Mouse (Mus musculus): ENCODE data around the gene Znhit1.
"Not testable (repeated sequence)": the region's sequence is repeated elsewhere in the genome, so short reads cannot be mapped to it uniquely, and the experiment has no call there.

The Znhit1 gene

GRCm38 (mm10) chr5:136953015-136953414, 34.8 kb downstream of the Znhit1 start, which contains the start of gene Fis1:
TSS of gene Fis1 (plus strand) at chr5:136953275.
- peak; percentile 93 for DNase-seq (ENCODE audit: low read depth, low spot score)

GRCm38 (mm10) chr5:136952153-136952552, 35.7 kb downstream of the Znhit1 start:
- no peak for DNase-seq (ENCODE audit: low read depth, low spot score)

GRCm38 (mm10) chr5:136950521-136950920, 37.3 kb downstream of the Znhit1 start:
- DNase-seq (ENCODE audit: low read depth, low spot score): no peak

DNA sequence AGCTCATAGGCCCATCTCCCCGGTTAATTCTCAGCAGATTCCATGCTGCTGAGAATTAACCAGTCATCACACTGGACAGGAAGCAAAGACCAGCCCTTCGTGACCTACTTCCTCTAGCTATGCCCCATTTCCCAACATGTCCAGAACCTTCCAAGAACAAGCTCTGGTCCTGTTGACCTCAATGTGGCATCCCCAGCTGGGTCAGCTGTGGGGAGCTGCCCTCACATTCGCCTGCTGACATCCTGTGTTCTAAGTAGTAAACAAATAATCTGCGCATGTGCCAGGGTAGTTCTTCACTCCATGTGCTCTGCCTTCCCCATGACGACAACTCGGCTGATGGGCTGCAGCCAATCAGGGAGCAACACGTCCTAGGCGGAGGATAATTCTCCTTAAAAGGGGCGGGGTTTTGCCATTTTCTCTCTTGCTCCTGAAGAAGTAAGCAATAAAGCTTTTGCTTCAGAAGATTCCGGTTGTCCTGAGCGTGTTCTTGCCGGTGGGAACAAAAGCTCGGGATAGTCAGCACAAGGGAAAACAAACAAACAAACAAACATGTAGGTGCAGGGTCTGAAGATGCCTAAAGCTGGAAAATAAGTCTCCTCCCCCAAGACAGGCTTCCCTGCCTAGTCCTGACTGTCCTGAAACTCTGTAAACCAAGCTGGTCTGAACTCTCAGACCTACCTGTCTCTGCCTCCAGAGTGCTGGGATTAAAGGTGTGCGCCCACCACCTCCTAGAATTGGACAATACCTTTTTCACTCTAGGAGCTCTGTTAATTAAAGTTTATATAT, 38.1 kb downstream of the Znhit1 start:
- not testable (repeated sequence) for DNase-seq (ENCODE audit: low read depth, low spot score)

- DNase-seq (ENCODE audit: low read depth, low spot score): no peak
Measured at GRCm38 (mm10) chr5:136947874-136948273, 39.9 kb downstream of the Znhit1 start.

DNA sequence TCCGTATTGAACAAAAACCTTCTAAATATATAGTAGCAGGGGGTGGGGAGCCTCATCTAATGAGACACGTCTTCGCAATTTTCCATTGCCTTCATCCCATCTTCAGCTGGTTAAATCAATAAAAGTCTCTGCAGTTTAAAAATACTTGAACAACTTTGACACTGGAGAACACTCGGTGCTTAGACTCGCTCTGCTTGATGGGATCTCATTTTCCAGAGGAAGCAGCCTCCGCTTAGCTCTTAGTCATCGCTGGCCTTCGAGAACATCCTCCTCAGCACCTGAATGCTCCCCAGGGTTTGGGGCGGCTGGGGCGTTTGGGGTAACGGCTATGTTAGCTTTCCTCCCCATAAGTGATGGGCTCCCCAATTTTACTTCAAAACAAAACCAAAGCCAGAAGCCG, 42.7 kb downstream of the Znhit1 start:
- DNase-seq (ENCODE audit: low read depth, low spot score): no peak

GRCm38 (mm10) chr5:136943382-136943781, 44.4 kb downstream of the Znhit1 start:
- DNase-seq (ENCODE audit: low read depth, low spot score): no peak

DNA sequence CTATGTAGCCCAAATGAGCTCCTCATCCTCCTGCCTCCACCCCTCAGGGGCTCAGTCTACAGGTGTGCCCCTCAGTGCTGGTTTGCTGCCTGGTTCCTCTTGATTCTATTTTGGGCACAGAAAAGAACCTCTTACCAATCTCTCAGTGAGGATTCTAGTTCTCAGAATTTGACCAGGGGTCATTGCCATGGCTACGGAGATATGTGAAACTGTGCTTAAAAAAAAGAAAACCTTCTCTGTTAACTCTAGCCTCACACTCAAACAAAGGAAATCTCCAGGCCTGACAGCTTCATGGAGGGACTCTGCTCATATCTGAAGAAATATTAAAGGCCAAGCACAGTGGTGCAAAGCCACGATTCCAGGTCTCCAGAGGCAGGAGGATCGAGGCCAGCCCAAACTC, 45.0 kb downstream of the Znhit1 start:
- DNase-seq (ENCODE audit: low read depth, low spot score): no peak

DNA sequence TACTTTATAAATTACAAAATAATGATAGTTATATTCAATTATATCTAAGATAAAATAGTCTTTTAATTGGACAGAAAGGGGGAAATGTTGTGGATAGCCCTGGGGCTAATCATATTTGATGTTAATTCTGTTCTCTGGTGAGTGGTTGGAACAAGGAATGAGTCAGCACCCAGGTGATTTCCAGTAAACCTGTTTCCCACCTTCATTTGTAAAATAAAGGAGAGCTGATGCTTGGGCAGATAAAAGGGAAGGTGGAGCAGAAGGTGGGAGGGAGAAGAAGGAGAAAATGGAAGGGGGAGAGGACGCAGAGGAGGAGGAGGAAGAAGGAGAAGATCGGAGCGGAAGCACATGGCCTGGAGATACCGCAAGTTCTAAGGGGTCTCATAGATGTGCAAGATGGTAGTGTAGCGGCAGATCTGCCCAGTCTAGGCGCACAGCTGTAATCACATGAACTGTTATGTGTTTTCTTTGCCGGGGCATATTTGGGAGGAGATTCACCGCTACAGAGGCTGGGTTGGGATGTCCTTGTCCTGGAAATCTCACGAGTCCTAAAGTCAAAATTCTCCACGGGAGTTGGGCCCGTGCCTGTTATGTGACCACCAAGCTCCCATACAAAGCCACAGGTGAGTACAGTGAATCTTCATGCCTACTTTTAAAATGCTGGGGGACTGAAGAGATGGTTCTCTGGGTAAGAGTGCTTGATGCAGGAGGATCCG, 46.8 kb downstream of the Znhit1 start:
- DNase-seq (ENCODE audit: low read depth, low spot score): no peak

DNA sequence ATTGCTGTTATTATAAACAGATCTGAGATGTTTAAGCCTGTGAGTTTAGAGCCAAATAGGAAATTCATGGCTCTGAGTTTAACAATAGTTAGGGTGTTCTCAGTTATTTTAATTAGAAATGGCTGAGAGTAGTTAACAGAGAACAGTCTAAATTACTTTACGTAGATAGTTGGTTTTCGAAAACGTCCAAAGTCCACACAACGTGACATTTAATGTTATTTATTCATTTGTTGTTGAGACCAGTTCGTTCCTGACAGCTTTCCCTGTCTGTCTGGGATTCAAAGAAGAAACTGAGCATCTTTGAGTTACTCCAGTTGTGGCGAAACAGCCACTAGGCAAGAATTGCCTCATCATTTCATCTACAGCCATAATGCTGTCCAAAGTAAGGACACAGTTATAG, 47.8 kb downstream of the Znhit1 start:
- DNase-seq (ENCODE audit: low read depth, low spot score): not testable (repeated sequence)

GRCm38 (mm10) chr5:136939284-136939683, 48.5 kb downstream of the Znhit1 start:
- no peak for DNase-seq (ENCODE audit: low read depth, low spot score)

- no peak for DNase-seq (ENCODE audit: low read depth, low spot score)
Measured at GRCm38 (mm10) chr5:136937621-136938020, 50.2 kb downstream of the Znhit1 start.

GRCm38 (mm10) chr5:136936750-136937149, 51.1 kb downstream of the Znhit1 start:
- DNase-seq (ENCODE audit: low read depth, low spot score): no peak

- DNase-seq (ENCODE audit: low read depth, low spot score): no peak
Measured at GRCm38 (mm10) chr5:136935905-136936695, 51.7 kb downstream of the Znhit1 start.

DNA sequence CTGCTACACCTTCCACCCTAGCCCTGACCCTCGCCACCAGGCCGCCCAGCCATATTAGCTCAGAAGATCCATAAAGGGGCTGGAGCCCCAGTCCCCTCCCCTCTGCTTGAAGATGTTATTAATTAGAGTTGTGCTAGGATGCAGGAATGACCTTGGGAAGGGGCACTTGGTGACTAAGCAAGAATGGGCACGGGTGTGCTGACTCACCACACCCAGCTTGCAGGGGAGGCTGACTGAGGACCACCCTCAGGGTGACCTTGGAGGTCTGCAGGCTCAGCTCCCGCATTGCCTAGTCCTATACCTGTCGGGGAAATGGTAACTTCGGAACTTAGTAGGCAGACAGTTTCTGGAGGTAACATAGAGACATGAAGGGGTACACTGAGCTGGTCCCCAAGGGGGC, 53.9 kb downstream of the Znhit1 start:
- no peak for DNase-seq (ENCODE audit: low read depth, low spot score)

DNA sequence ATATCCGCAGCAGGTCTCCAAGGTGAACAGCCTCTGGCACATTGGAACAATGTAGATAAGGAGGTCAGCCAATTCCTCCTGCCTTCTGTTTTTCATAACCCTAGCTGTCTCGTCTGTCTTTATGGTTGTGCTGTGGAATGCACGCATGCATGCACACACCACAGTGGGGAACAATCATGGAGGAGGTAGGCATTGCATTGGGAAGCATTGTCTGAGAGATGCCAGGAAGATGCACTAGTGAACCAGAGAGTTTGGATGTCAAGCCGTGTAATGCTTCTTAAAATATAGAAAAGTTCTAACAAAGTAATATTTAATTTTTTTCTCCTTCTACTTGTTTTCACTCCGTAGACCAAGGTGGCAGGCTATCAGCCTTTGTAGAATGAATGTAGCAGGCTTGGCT, 54.9 kb downstream of the Znhit1 start:
- DNase-seq (ENCODE audit: low read depth, low spot score): no peak
